Mouse (Mus musculus): ENCODE measurements around the gene Gm49318. TPM values are rescaled to one million over a fixed set of nuclear protein-coding genes. Genes with fewer than 3 reads are reported as not detected.
A peak's percentile ranks its signal among the peaks of the same experiment; 100 is the strongest.

Gm49318 gene
- polyA plus RNA-seq, 1 experiment from 2014 or later = not detected

DNA sequence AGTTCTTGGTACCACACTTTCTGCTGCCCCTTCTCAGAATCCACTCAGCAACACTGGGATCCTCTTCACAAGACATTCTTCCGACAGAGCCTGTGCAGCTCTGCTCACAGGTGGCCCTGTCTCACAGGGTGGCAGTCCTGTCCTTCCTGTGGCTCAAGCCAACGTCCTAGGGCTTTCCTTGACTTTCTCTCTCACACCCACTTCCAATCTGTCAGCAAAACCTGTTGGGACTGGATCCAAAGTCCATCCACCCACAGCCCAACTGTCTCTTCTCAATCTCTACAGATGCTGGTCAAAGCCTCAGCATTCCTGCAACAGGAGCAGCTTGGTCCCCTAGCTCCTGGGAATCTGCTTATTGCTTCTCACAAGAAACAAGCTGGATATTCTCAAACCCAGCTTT lies 9.7 kb downstream of the Gm49318 start:
- WGBS = 78% methylated on average over 2 of the region's 2 CpGs
- Histone ChIP-seq H3K4me1 (no peaks in the 10 kb centered on the region), H3K27ac (no peak overlapping the region), H3K36me3 (peaks cover 87% of the 10 kb centered on the region), H3K9me3 (replicated peaks) (no peaks in the 10 kb centered on the region), H3K4me3 (no peak overlapping the region), H3K27me3 (ENCODE audit: low read depth, poor library complexity, severe bottlenecking) (peaks cover 6% of the 10 kb centered on the region; the same call in 1 of the 2 replicates)
- no peak for DNase-seq (ENCODE audit: low spot score)

DNA sequence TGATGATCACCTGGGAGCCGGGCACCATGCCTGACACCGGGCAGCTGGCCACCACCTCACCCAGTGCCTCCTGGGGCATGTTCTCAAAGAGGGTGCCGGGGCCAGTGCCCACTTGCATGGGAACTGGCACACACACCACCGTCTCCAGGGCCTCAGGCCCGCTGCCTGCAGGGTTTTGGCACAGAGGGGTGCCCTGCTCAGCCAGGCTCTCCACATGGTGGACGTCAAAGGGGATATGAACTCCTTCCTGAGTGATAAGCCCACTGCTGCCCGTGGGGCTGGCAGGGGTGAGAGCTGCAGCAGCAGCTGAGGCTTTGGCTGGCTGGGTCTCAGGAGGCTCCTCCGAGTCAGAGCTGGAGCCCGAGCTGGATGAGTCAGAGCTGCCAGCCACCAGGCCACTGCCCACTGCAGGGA lies 13.0 kb downstream of the Gm49318 start:
- H3K4me1 ChIP-seq = peaks cover 11% of the 10 kb centered on the region
- WGBS = 92% methylated on average over 9 of the region's 9 CpGs
- peaks cover 40% of the 10 kb centered on the region for H3K27me3 ChIP-seq (ENCODE audit: low read depth, poor library complexity, severe bottlenecking)
- no peak for DNase-seq (ENCODE audit: low spot score)
- H3K4me3 ChIP-seq = no peak overlapping the region
- peaks cover 56% of the 10 kb centered on the region for H3K36me3 ChIP-seq
- H3K9me3 ChIP-seq (replicated peaks) = no peaks in the 10 kb centered on the region
- H3K27ac ChIP-seq = no peak overlapping the region

DNA sequence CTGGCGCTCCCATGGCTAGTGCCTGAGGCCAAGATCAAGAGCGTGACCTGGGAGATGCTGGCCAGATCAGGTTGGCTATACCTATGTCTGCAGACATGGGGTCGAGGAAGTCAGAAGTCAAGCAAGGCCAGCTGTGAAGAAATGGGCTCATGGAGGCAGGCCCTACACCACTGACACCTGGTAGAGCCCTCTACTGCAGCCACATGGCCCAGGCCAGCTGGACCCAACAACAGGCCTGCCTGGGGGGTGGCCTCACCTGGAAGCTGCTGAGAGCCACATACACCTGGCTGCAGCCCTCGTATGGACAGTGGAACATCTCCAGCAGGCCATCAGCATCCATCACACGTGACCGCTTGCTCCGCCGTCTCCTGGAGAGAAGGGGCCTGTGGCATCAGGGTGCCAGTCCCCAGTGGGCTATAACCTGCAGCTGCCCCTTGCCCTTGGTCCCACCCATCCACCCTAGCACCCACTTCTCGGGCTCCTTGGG lies 14.0 kb downstream of the Gm49318 start:
- Histone ChIP-seq H3K4me3 (no peak overlapping the region), H3K27me3 (ENCODE audit: low read depth, poor library complexity, severe bottlenecking) (peaks cover 49% of the 10 kb centered on the region), H3K4me1 (peaks cover 11% of the 10 kb centered on the region), H3K27ac (no peak overlapping the region), H3K9me3 (replicated peaks) (no peaks in the 10 kb centered on the region), H3K36me3 (peaks cover 50% of the 10 kb centered on the region)
- no peak for DNase-seq (ENCODE audit: low spot score)
- 96% methylated on average over 9 of the region's 9 CpGs for WGBS

DNA sequence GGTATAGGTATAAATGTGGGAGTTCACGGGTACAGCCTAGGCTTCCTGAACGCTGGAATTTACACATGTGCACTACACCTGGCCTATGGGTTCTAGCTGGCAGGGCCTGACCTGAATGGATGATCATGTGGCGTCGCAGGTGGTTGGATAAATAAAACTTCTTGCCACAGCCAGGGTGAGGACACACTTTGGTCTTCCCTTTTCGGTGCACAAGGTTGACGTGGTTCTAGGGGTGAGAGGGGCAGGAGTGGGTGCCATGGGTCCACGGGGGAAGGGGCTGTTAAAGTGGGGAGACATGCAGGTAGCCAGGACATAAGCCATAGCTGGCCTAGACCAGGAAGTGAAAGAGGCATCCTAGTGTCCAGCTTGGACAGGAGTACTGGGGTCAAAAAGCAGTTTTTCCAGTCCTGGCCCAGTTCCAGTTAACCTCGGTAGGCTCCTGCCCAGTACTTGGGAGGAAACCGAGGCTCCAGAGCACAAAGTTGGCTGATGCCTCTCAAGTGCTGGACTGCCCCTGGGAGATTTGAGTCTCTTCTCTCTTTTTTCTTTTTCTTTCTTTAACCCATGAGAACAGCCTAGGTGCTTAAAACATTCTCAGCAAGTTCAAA lies 14.7 kb downstream of the Gm49318 start:
- peaks cover 56% of the 10 kb centered on the region for H3K27me3 ChIP-seq (ENCODE audit: low read depth, poor library complexity, severe bottlenecking)
- no peak for DNase-seq (ENCODE audit: low spot score)
- no peak overlapping the region for H3K4me3 ChIP-seq
- no peak overlapping the region for H3K27ac ChIP-seq
- 72% methylated on average over 9 of the region's 9 CpGs for WGBS
- H3K36me3 ChIP-seq = peaks cover 44% of the 10 kb centered on the region
- H3K4me1 ChIP-seq = peaks cover 18% of the 10 kb centered on the region
- no peaks in the 10 kb centered on the region for H3K9me3 ChIP-seq (replicated peaks)

DNA sequence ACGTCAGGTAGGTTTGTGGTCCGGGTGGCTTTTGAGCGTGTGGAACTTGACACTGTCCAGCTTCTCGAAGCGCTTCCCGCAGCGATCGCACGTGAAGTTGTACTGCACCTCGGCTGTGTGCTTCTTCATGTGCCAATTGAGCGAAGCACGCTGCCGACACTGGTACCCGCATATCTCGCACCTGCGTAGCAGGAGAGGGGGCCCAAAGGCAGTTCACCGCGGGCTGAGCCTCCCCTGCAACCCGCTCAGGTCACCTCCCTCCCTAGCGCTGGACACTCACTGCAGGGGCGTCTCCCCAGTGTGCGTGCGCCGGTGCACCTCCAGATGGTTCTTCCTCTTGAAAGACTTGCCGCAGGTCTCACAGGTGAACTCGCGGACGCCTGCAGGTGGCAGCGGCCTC lies 15.3 kb downstream of the Gm49318 start:
- WGBS = 34% methylated on average over 29 of the region's 29 CpGs
- H3K27me3 ChIP-seq (ENCODE audit: low read depth, poor library complexity, severe bottlenecking) = peaks cover 63% of the 10 kb centered on the region

DNA sequence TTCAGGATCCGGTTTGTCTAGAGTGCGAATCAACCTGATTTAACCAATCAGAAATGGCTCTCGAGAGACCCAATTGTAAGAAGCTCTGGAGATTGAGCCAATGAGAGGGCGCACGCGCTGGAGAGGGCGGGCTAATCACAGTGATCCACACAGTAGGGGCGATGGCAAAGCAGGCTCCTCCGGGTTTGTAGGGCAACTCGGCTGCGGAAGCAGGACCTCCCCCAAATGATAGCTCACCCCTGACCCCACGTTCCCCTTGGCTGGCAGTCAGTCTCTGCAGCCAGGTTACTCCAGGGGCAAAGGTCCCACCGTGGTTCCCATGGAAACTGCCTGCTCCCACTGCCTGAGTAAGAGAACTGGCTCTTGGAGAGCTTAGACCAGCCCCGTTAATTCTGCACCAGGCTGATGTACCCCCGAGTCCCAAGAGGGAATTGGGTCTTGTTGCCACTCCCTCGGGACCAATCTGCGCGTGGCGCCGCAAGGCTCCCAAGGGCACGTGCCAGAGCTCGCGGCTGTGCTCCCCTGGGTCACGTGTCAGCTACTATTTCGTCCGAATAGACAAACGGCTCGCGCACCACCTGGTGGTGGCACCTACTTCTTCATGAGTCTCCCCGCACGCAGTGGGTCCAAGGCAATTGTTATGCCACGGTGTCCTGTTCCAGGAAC lies 16.5 kb downstream of the Gm49318 start:
- no peaks in the 10 kb centered on the region for H3K9me3 ChIP-seq (replicated peaks)
- peaks cover 31% of the 10 kb centered on the region for H3K36me3 ChIP-seq
- peak; percentile 81 for DNase-seq (ENCODE audit: low spot score)
- H3K27me3 ChIP-seq (ENCODE audit: low read depth, poor library complexity, severe bottlenecking) = peaks cover 74% of the 10 kb centered on the region
- 3% methylated on average over 32 of the region's 32 CpGs for WGBS
- peaks cover 32% of the 10 kb centered on the region for H3K4me1 ChIP-seq
- H3K27ac ChIP-seq = no peak overlapping the region
- peak overlapping the region; percentile 27 for H3K4me3 ChIP-seq

More for the DNA sequence above, 15.3 kb downstream of the Gm49318 start:
- Histone ChIP-seq H3K4me3 (no peak overlapping the region), H3K27ac (no peak overlapping the region), H3K36me3 (peaks cover 37% of the 10 kb centered on the region), H3K4me1 (peaks cover 25% of the 10 kb centered on the region), H3K9me3 (replicated peaks) (no peaks in the 10 kb centered on the region)
- no peak for DNase-seq (ENCODE audit: low spot score)

DNA sequence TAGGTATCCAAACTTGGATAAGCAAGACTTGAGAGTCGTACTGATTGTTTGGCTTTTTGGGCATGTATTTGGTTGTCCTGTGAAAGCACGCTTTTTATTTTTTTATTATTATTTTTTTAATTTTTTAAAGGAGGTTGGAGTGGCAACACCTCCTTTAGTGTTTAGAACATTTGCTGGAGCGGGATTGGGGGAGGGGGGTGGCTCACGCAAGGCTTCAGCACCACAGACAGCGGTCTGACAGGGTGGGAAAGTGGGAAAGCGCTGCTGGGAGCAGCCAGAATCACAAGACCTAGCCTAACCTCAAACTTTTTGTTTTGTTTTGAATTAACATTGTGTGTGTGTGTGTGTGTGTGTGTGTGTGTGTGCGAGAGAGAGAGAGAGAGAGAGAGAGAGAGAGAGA lies 17.4 kb downstream of the Gm49318 start:
- Histone ChIP-seq H3K4me3 (no peak overlapping the region), H3K36me3 (peaks cover 23% of the 10 kb centered on the region), H3K27ac (no peak overlapping the region), H3K4me1 (peaks cover 32% of the 10 kb centered on the region), H3K27me3 (ENCODE audit: low read depth, poor library complexity, severe bottlenecking) (peaks cover 83% of the 10 kb centered on the region), H3K9me3 (replicated peaks) (no peaks in the 10 kb centered on the region)
- peak; percentile 65 for DNase-seq (ENCODE audit: low spot score)
- 34% methylated on average over 7 of the region's 7 CpGs for WGBS

DNA sequence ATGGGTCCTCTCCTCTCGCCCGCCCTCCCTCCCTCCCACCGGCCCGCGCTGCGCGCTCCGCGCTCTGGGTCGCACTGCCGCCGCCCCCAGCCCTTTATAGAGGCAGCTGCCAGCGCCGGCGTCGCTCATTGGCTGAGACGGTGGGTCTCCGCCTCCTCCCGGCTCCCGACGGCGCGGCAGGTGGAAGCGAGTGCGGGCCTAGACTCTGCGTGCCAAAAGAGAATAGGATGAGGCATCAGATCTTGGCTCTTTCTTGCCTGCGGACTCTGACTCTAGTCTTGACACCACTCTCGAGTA lies 19.2 kb downstream of the Gm49318 start, which contains the start of gene Elavl3:
Gene Elavl3, minus strand, starts transcription at position 66 of the 297 bp plus-strand sequence.
- H3K4me1 ChIP-seq = peaks cover 32% of the 10 kb centered on the region
- no peak within 1 kb of the TSS for H3K27ac ChIP-seq
- peaks cover 96% of the 10 kb centered on the region for H3K27me3 ChIP-seq (ENCODE audit: low read depth, poor library complexity, severe bottlenecking)

DNA sequence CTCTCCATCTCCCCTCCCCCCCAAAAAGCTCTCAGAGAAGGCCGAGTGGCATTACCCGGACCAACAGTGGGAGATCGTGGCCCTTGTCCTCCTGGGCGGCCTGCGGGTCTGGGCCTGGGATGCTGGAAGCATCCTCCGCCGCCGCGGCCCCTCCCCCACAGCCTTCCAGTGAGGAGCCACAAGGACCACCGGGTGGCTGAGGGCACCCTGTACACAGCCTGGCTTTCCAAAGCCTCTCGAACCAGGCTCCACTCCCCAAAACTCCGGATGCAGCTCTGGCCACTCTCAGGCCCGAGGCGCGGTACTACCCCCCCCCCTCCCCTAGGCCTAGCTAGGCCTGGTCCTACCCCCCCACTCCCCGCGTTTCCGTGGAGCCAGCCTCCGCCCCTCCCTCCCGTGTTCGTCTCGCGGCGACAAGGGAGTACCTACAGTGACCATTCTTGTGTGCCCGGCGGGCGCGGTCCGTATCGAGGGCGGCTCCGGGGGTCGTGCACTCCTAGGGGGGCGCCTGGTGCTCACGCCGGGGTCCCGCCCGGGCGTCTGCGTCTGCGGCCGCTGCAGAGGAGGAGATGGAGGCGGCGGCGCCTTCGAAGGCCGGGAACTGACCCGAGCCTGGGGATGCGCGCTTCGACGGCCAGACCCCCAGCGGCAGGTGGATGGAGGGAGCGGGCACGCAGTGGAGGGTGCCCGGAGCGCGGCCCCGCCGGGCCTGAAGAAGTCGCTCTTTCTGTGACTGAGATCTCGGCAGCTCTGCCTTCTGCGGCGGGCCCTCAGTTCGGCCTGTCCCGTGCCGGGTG lies 19.7 kb downstream of the Gm49318 start:
- DNase-seq (ENCODE audit: low spot score) = peak; percentile 36
- Histone ChIP-seq H3K36me3 (0 out of 2 replicates have a peak, but pooled peaks cover 2% of the 10 kb centered on the region), H3K9me3 (replicated peaks) (no peaks in the 10 kb centered on the region), H3K4me1 (peaks cover 32% of the 10 kb centered on the region), H3K27me3 (ENCODE audit: low read depth, poor library complexity, severe bottlenecking) (peaks cover 95% of the 10 kb centered on the region), H3K27ac (no peak overlapping the region), H3K4me3 (peak overlapping the region; percentile 48)
- under 1% methylated on average over 67 of the region's 67 CpGs for WGBS

More for the DNA sequence above, 19.2 kb downstream of the Gm49318 start, which contains the start of gene Elavl3:
- WGBS = 1% methylated on average over 19 of the region's 28 CpGs
- Histone ChIP-seq H3K4me3 (peak within 1 kb of the TSS; percentile 48), H3K9me3 (replicated peaks) (no peaks in the 10 kb centered on the region), H3K36me3 (peaks cover 5% of the 10 kb centered on the region)
- peak; percentile 52 for DNase-seq (ENCODE audit: low spot score)

DNA sequence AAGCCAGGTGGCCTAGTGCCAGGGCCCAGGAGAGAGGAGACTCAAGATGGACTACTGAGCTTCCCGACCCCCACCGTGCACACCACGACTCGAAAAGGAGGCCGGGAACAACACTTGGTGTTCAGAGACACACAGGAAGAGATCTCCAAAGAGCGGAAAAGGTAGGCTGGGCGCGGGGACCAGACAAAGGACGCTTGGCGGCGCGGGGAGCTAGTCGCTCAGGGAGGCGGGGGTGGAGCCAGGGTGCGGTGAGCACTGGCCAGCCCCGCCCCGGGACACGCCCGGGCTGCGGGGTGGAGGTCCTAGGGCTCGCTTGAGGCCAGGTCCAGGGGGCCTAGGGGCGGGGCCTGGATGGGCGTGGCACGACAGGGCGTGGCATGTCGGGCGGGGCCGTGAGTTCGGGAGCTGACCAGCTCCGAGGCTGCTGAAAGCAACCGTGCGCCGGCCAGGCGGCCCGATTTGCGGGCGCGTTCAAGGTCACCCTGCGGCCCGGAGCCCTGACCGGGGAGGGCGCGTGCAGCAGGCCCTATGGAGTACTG lies 20.6 kb downstream of the Gm49318 start:
- Histone ChIP-seq H3K36me3 (no peaks in the 10 kb centered on the region), H3K9me3 (replicated peaks) (no peaks in the 10 kb centered on the region), H3K4me3 (peak overlapping the region; percentile 48), H3K4me1 (peaks cover 32% of the 10 kb centered on the region), H3K27me3 (ENCODE audit: low read depth, poor library complexity, severe bottlenecking) (peaks cover 88% of the 10 kb centered on the region), H3K27ac (no peak overlapping the region)
- peak; percentile 79 for DNase-seq (ENCODE audit: low spot score)
- WGBS = 1% methylated on average over 43 of the region's 43 CpGs

DNA sequence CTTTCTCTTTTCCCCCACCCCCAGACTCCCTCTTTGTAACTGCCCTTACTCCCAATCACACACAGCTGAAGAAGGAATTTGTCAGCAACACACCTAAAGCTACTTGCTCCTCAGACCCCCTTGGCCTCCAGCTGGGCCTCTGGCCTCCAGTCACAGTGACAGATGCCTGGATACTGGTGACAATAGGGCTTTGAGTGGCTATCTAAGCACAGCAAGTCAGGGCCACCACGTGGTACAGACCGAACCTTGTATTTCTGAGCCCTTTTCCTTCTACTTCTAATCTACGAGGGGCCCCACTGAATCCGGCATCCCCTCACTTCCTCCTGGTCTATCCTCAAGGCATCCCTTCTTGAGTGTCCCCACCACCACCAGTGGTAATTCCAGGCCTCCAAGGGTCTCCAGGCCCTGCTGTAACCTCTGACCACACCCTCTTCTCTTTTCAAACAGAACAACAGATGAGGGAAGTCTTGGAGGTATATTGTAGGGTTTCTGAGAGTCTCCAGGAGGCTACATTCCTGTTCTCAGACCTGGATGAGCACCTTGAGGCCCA lies 21.3 kb downstream of the Gm49318 start:
- no peak for DNase-seq (ENCODE audit: low spot score)
- peaks cover 26% of the 10 kb centered on the region for H3K4me1 ChIP-seq
- no peaks in the 10 kb centered on the region for H3K36me3 ChIP-seq
- 0 out of 2 replicates have a peak overlapping the region, but pooled peaks have one; percentile 48 for H3K4me3 ChIP-seq
- 70% methylated on average over 4 of the region's 4 CpGs for WGBS
- no peaks in the 10 kb centered on the region for H3K9me3 ChIP-seq (replicated peaks)
- H3K27me3 ChIP-seq (ENCODE audit: low read depth, poor library complexity, severe bottlenecking) = peaks cover 82% of the 10 kb centered on the region
- no peak overlapping the region for H3K27ac ChIP-seq

DNA sequence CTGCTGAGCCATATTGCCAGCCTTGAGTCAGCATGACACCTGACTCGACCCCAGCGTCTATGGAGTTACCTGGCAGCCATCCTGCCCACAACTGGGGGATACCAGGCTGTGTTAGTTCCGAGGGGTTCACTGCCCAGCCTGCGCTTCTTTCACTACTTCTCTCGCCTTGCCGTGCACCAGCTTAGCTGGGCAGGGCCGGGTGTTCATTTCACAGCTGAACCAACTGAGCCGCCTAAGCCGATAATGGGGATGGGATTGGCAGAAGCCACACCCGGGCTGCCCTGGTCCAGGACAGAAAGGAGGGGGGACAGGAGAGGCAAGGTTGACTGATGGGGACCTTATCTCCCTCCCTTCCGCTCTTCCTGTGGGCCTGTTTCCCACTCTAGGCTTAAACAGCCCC lies 21.7 kb downstream of the Gm49318 start:
- Histone ChIP-seq H3K9me3 (replicated peaks) (no peaks in the 10 kb centered on the region), H3K4me3 (no peak overlapping the region), H3K27ac (no peak overlapping the region), H3K4me1 (peaks cover 21% of the 10 kb centered on the region), H3K36me3 (no peaks in the 10 kb centered on the region), H3K27me3 (ENCODE audit: low read depth, poor library complexity, severe bottlenecking) (peaks cover 77% of the 10 kb centered on the region)
- 75% methylated on average over 11 of the region's 11 CpGs for WGBS
- no peak for DNase-seq (ENCODE audit: low spot score)

Measured in limb, embryonic 10.5 days (tissue).